Mouse (Mus musculus) heart, embryonic 11.5 days (tissue): ENCODE results near the gene Zfp507. TPM values are rescaled to one million over a fixed set of nuclear protein-coding genes. Genes with fewer than 3 reads are reported as not detected.

Experiments used
- ATAC-seq: fragments of 200-750 bp; cut with Nextera tagmentation; replicated peaks from 2 replicates; pipeline ENCODE4 v1.8.0; 2017; ENCODE audit warnings: moderate library complexity; ENCODE audit not compliant: insufficient number of reproducible peaks, low FRiP score, low TSS enrichment
- H3K27ac ChIP-seq: fragments of 300-500 bp; sonication (generic); 2 replicates; pipeline ENCODE4 v1.5.1; 2014; ENCODE audit warnings: mild to moderate bottlenecking, low read depth, low read length
- H3K27me3 ChIP-seq: fragments of 300-500 bp; sonication (generic); 2 replicates; pipeline ENCODE4 v1.6.1; 2014; ENCODE audit warnings: mild to moderate bottlenecking, low read length, mixed read lengths; ENCODE audit not compliant: control insufficient read depth, insufficient read depth
- H3K36me3 ChIP-seq: fragments of 300-500 bp; sonication (generic); 2 replicates; pipeline ENCODE4 v1.6.1; 2014; ENCODE audit warnings: mild to moderate bottlenecking, low read length, moderate library complexity, mixed read lengths; ENCODE audit not compliant: control insufficient read depth, insufficient read depth
- H3K4me1 ChIP-seq: fragments of 300-500 bp; sonication (generic); 2 replicates; pipeline ENCODE4 v1.6.1; 2014; ENCODE audit warnings: low read length; ENCODE audit not compliant: control insufficient read depth, insufficient read depth
- H3K4me2 ChIP-seq: fragments of 300-500 bp; sonication (generic); 2 replicates; pipeline ENCODE4 v1.6.1; 2014; ENCODE audit warnings: mild to moderate bottlenecking, moderate library complexity
- H3K4me3 ChIP-seq: fragments of 300-500 bp; sonication (generic); 2 replicates; pipeline ENCODE4 v1.5.1; 2014; ENCODE audit warnings: low read depth, low read length
- H3K9ac ChIP-seq: fragments of 300-500 bp; sonication (generic); 2 replicates; pipeline ENCODE4 v1.6.1; 2014; ENCODE audit warnings: mild to moderate bottlenecking, low read depth, low read length, moderate library complexity
- H3K9me3 ChIP-seq: fragments of 300-500 bp; sonication (generic); replicated peaks from 2 replicates; pipeline ENCODE4 v1.6.1; 2016; ENCODE audit warnings: low read length; ENCODE audit not compliant: control insufficient read depth
- WGBS: fragments of 180-500 bp; shearing (Covaris S2); extraction: QIAGEN DNeasy Blood & Tissue Kit; methylation state at CpG from one replicate; pipeline ENCODE4 v1.1.7; 2014; ENCODE audit not compliant: insufficient replicate concordance; 5-methylcytosine and 5-hydroxymethylcytosine counted together
- polyA plus RNA-seq: library from polyadenylated mRNA; unstranded; fragments of >200 nt; fragmentation: Nextera tagmentation; extraction: Ambion mirVana; gene quantifications from 2 replicates; pipeline ENCODE4 v1.2.1, GENCODE M21; 2014

Zfp507 gene
- polyA plus RNA-seq = 11.6 and 14.4 TPM in 2 replicates

- Histone ChIP-seq H3K4me3 (peak within 1 kb of the TSS; percentile 95), H3K27me3 (no peaks in the 10 kb centered on the region), H3K27ac (peak within 1 kb of the TSS; percentile 84), H3K4me2 (peak within 1 kb of the TSS; percentile 80), H3K9ac (peak within 1 kb of the TSS; percentile 99), H3K9me3 (no peaks in the 10 kb centered on the region), H3K4me1 (peaks cover 4% of the 10 kb centered on the region; the same call in 1 of the 2 replicates), H3K36me3 (peaks cover 13% of the 10 kb centered on the region)
- 19% methylated on average over 26 of the region's 26 CpGs for WGBS
- peak; percentile 93 for ATAC-seq
These were observed at the start of gene Zfp507 for GRCm38 (mm10) chr7:35802906-35803595. TSS of gene Zfp507 (minus strand) at chr7:35803003.

GRCm38 (mm10) chr7:35850426-35850825 lies 47.6 kb upstream of the Zfp507 start:
- H3K4me2 ChIP-seq = no peak overlapping the region
- WGBS = 63% methylated on average over 5 of the region's 5 CpGs
- no peaks in the 10 kb centered on the region for H3K9me3 ChIP-seq
- no peak overlapping the region for H3K4me3 ChIP-seq
- no peak for ATAC-seq
- H3K4me1 ChIP-seq = no peaks in the 10 kb centered on the region
- no peaks in the 10 kb centered on the region for H3K36me3 ChIP-seq
- no peaks in the 10 kb centered on the region for H3K27me3 ChIP-seq
- no peak overlapping the region for H3K9ac ChIP-seq
- H3K27ac ChIP-seq = no peak overlapping the region

- Histone ChIP-seq H3K4me1 (no peaks in the 10 kb centered on the region), H3K9ac (no peak overlapping the region), H3K4me2 (no peak overlapping the region), H3K9me3 (no peaks in the 10 kb centered on the region), H3K27ac (no peak overlapping the region), H3K27me3 (no peaks in the 10 kb centered on the region), H3K36me3 (no peaks in the 10 kb centered on the region), H3K4me3 (no peak overlapping the region)
- no peak for ATAC-seq
- 54% methylated on average over 14 of the region's 14 CpGs for WGBS
These were observed 45.7 kb upstream of the Zfp507 start for GRCm38 (mm10) chr7:35848526-35848925.

- no peak overlapping the region for H3K9ac ChIP-seq
- H3K4me3 ChIP-seq = no peak overlapping the region
- ATAC-seq = no peak
- no peak overlapping the region for H3K27ac ChIP-seq
- H3K36me3 ChIP-seq = no peaks in the 10 kb centered on the region
- no peaks in the 10 kb centered on the region for H3K9me3 ChIP-seq
- no peak overlapping the region for H3K4me2 ChIP-seq
- WGBS = 64% methylated on average over 4 of the region's 4 CpGs
- H3K27me3 ChIP-seq = no peaks in the 10 kb centered on the region
- no peaks in the 10 kb centered on the region for H3K4me1 ChIP-seq
These were observed 37.7 kb upstream of the Zfp507 start for GRCm38 (mm10) chr7:35840504-35840903.

GRCm38 (mm10) chr7:35836851-35837250 lies 34.0 kb upstream of the Zfp507 start:
- Histone ChIP-seq H3K9ac (no peak overlapping the region), H3K27me3 (no peaks in the 10 kb centered on the region), H3K36me3 (no peaks in the 10 kb centered on the region), H3K9me3 (no peaks in the 10 kb centered on the region), H3K4me1 (no peaks in the 10 kb centered on the region), H3K4me2 (no peak overlapping the region), H3K4me3 (no peak overlapping the region), H3K27ac (no peak overlapping the region)
- 52% methylated on average over 19 of the region's 19 CpGs for WGBS
- ATAC-seq = no peak

GRCm38 (mm10) chr7:35836415-35836814 lies 33.6 kb upstream of the Zfp507 start:
- no peaks in the 10 kb centered on the region for H3K36me3 ChIP-seq
- ATAC-seq = no peak
- H3K4me2 ChIP-seq = no peak overlapping the region
- H3K4me1 ChIP-seq = no peaks in the 10 kb centered on the region
- 57% methylated on average over 3 of the region's 3 CpGs for WGBS
- no peak overlapping the region for H3K27ac ChIP-seq
- no peaks in the 10 kb centered on the region for H3K27me3 ChIP-seq
- H3K9me3 ChIP-seq = no peaks in the 10 kb centered on the region
- H3K9ac ChIP-seq = no peak overlapping the region
- H3K4me3 ChIP-seq = no peak overlapping the region

- H3K9me3 ChIP-seq = no peaks in the 10 kb centered on the region
- no peak for ATAC-seq
- H3K27me3 ChIP-seq = no peaks in the 10 kb centered on the region
- no peak overlapping the region for H3K4me3 ChIP-seq
- WGBS = 78% methylated on average over 7 of the region's 7 CpGs
- no peak overlapping the region for H3K4me2 ChIP-seq
- H3K36me3 ChIP-seq = no peaks in the 10 kb centered on the region
- H3K9ac ChIP-seq = no peak overlapping the region
- H3K27ac ChIP-seq = no peak overlapping the region
- no peaks in the 10 kb centered on the region for H3K4me1 ChIP-seq
These were observed 27.3 kb upstream of the Zfp507 start for GRCm38 (mm10) chr7:35830119-35830518.

GRCm38 (mm10) chr7:35823906-35824305 lies 21.1 kb upstream of the Zfp507 start:
- Histone ChIP-seq H3K36me3 (no peaks in the 10 kb centered on the region), H3K9ac (no peak overlapping the region), H3K9me3 (0 out of 2 replicates have a peak, but pooled peaks cover 3% of the 10 kb centered on the region), H3K4me3 (no peak overlapping the region), H3K4me1 (no peaks in the 10 kb centered on the region), H3K27ac (no peak overlapping the region), H3K4me2 (no peak overlapping the region), H3K27me3 (no peaks in the 10 kb centered on the region)
- no peak for ATAC-seq
- WGBS = 78% methylated on average over 12 of the region's 12 CpGs

- H3K27ac ChIP-seq = no peak overlapping the region
- no peaks in the 10 kb centered on the region for H3K4me1 ChIP-seq
- 78% methylated on average over 17 of the region's 17 CpGs for WGBS
- no peak overlapping the region for H3K4me2 ChIP-seq
- no peaks in the 10 kb centered on the region for H3K27me3 ChIP-seq
- H3K36me3 ChIP-seq = no peaks in the 10 kb centered on the region
- no peak overlapping the region for H3K4me3 ChIP-seq
- H3K9me3 ChIP-seq = 0 out of 2 replicates have a peak, but pooled peaks cover 3% of the 10 kb centered on the region
- no peak for ATAC-seq
- no peak overlapping the region for H3K9ac ChIP-seq
These were observed 19.5 kb upstream of the Zfp507 start for GRCm38 (mm10) chr7:35822320-35822719.
